ENCODE assay signal across 8 mouse cellular contexts in genomic region chr12:28751508-28752263, GRCm38 (mm10). TPM values are rescaled to one million over a fixed set of nuclear protein-coding genes. Genes with fewer than 3 reads are reported as not detected.
DNase-seq lines count a peak whose midpoint lies in the region; ATAC-seq and TF ChIP-seq lines count a peak whose summit lies in the region.

Eipr1 (plus strand) TSS chr12:28751803.

- H3K27ac ChIP-seq in forebrain, embryonic 12.5 days: peak within 1 kb of the TSS; percentile 69; the same call in 1 of the 2 replicates
- H3K27ac ChIP-seq in heart, postnatal 0 days (ENCODE audit: low read depth): peak within 1 kb of the TSS; percentile 64
- H3K27ac ChIP-seq in liver, embryonic 16.5 days (ENCODE audit: low read length): peak within 1 kb of the TSS; percentile 79
- H3K27ac ChIP-seq in neural tube, embryonic 13.5 days (replicated peaks): peak within 1 kb of the TSS; percentile 61
- peak within 1 kb of the TSS; percentile 81 for H3K27ac ChIP-seq in testis, adult 2 months (ENCODE audit: control insufficient read depth, insufficient read depth, low read depth, low read length)

- peak; percentile 84 for ATAC-seq in forebrain, embryonic 12.5 days (ENCODE audit: low FRiP score)
- ATAC-seq in heart, postnatal 0 days (ENCODE audit: insufficient read depth, low read depth): peak; percentile 84
- peak; percentile 88 for ATAC-seq in liver, embryonic 16.5 days (ENCODE audit: low read depth)
- peak; percentile 85 for ATAC-seq in neural tube, embryonic 13.5 days (ENCODE audit: low read depth)

- H3K27me3 ChIP-seq in E14TG2a.4 (ENCODE audit: insufficient read depth, low read length): no peaks in the 10 kb centered on the region
- no peaks in the 10 kb centered on the region for H3K27me3 ChIP-seq in forebrain, embryonic 12.5 days
- H3K27me3 ChIP-seq in heart, postnatal 0 days (ENCODE audit: control insufficient read depth, insufficient read depth, low read length): no peaks in the 10 kb centered on the region
- H3K27me3 ChIP-seq in liver, embryonic 16.5 days (ENCODE audit: control insufficient read depth, insufficient read depth, low read depth, low read length): no peaks in the 10 kb centered on the region
- no peaks in the 10 kb centered on the region for H3K27me3 ChIP-seq in neural tube, embryonic 13.5 days
- H3K27me3 ChIP-seq in testis, adult 2 months (ENCODE audit: control insufficient read depth, insufficient read depth, low read length): no peaks in the 10 kb centered on the region

- H3K36me3 ChIP-seq in E14TG2a.4 (ENCODE audit: insufficient read depth, low read length): peaks cover 11% of the 10 kb centered on the region
- peaks cover 4% of the 10 kb centered on the region for H3K36me3 ChIP-seq in forebrain, embryonic 12.5 days (replicated peaks)
- peaks cover 7% of the 10 kb centered on the region; the same call in 1 of the 2 replicates for H3K36me3 ChIP-seq in heart, postnatal 0 days (replicated peaks; ENCODE audit: control insufficient read depth, insufficient read depth, low read length)
- H3K36me3 ChIP-seq in liver, embryonic 16.5 days (ENCODE audit: control insufficient read depth, insufficient read depth): no peaks in the 10 kb centered on the region
- H3K36me3 ChIP-seq in neural tube, embryonic 13.5 days: peaks cover 4% of the 10 kb centered on the region
- H3K36me3 ChIP-seq in testis, adult 2 months (ENCODE audit: control insufficient read depth, insufficient read depth, low read length): no peaks in the 10 kb centered on the region

- TF ChIP-seq POLR2A in testis, adult 2 months (IDR thresholded peaks at IDR 0.05; ENCODE audit: control insufficient read depth, low read depth, low read length): peak; percentile 56

- no peak for TF ChIP-seq EP300 in heart, postnatal 0 days (IDR thresholded peaks at IDR 0.05; ENCODE audit: low read depth)

- H3K4me3 ChIP-seq in E14TG2a.4 (replicated peaks; ENCODE audit: low read length): peak within 1 kb of the TSS; percentile 93
- peak within 1 kb of the TSS; percentile 80 for H3K4me3 ChIP-seq in forebrain, embryonic 12.5 days (replicated peaks)
- H3K4me3 ChIP-seq in heart, postnatal 0 days (ENCODE audit: low read depth, low read length): peak within 1 kb of the TSS; percentile 78
- H3K4me3 ChIP-seq in liver, embryonic 16.5 days (ENCODE audit: low read depth, low read length): peak within 1 kb of the TSS; percentile 91
- H3K4me3 ChIP-seq in neural tube, embryonic 13.5 days: peak within 1 kb of the TSS; percentile 83
- peak within 1 kb of the TSS; percentile 81 for H3K4me3 ChIP-seq in testis, adult 2 months (ENCODE audit: control insufficient read depth, low read depth, low read length)

- peak within 1 kb of the TSS; percentile 58 for H3K9ac ChIP-seq in forebrain, embryonic 12.5 days
- peak within 1 kb of the TSS; percentile 64 for H3K9ac ChIP-seq in heart, postnatal 0 days (replicated peaks; ENCODE audit: low read depth, low read length)
- peak within 1 kb of the TSS; percentile 80 for H3K9ac ChIP-seq in liver, embryonic 16.5 days (ENCODE audit: low read depth, low read length)
- H3K9ac ChIP-seq in neural tube, embryonic 13.5 days: peak within 1 kb of the TSS; percentile 85

- TF ChIP-seq CTCF in E14TG2a.4 (conservative IDR thresholded peaks at IDR 0.05; ENCODE audit: low read length): no peak
- 0 out of 2 replicates have a peak, but pooled peaks have one; percentile 2 for TF ChIP-seq CTCF in heart, postnatal 0 days (IDR thresholded peaks at IDR 0.05; ENCODE audit: low read depth)
- no peak for TF ChIP-seq CTCF in testis, adult 2 months (IDR thresholded peaks at IDR 0.05; ENCODE audit: control insufficient read depth, insufficient read depth, insufficient replicate concordance, low read depth, low read length)

- peak within 1 kb of the TSS; percentile 96 for H3K4me2 ChIP-seq in forebrain, embryonic 12.5 days
- H3K4me2 ChIP-seq in heart, postnatal 0 days (ENCODE audit: low read depth, low read length): peak within 1 kb of the TSS; percentile 95
- H3K4me2 ChIP-seq in liver, embryonic 16.5 days (ENCODE audit: low read depth, low read length): peak within 1 kb of the TSS; percentile 80
- H3K4me2 ChIP-seq in neural tube, embryonic 13.5 days: peak within 1 kb of the TSS; percentile 97

- DNase-seq in c-Kit-positive CD71-positive TER-119-positive erythroid progenitor cells, embryonic 14.5 days (ENCODE audit: low spot score): peak; percentile 98
- DNase-seq in heart, postnatal 0 days (ENCODE audit: low spot score): peak; percentile 96
- peak; percentile 86 to 91 for DNase-seq in kidney, postnatal 4 days

- H3K9me3 ChIP-seq in E14TG2a.4 (ENCODE audit: low read length): no peaks in the 10 kb centered on the region
- no peaks in the 10 kb centered on the region for H3K9me3 ChIP-seq in forebrain, embryonic 12.5 days
- no peaks in the 10 kb centered on the region for H3K9me3 ChIP-seq in heart, postnatal 0 days (replicated peaks; ENCODE audit: control insufficient read depth, low read length)
- no peaks in the 10 kb centered on the region for H3K9me3 ChIP-seq in liver, embryonic 16.5 days (replicated peaks; ENCODE audit: control insufficient read depth, low read length)
- H3K9me3 ChIP-seq in neural tube, embryonic 13.5 days: no peaks in the 10 kb centered on the region

- WGBS in forebrain, embryonic 12.5 days: 4% methylated on average over 36 of the region's 36 CpGs
- 4% methylated on average over 36 of the region's 36 CpGs for WGBS in heart, postnatal 0 days
- WGBS in liver, embryonic 16.5 days (ENCODE audit: insufficient replicate concordance): 3% methylated on average over 36 of the region's 36 CpGs
- WGBS in neural tube, embryonic 13.5 days: 5% methylated on average over 36 of the region's 36 CpGs

- H3K4me1 ChIP-seq in E14TG2a.4 (replicated peaks; ENCODE audit: low read depth, low read length): peaks cover 43% of the 10 kb centered on the region
- peaks cover 25% of the 10 kb centered on the region for H3K4me1 ChIP-seq in forebrain, embryonic 12.5 days
- peaks cover 12% of the 10 kb centered on the region for H3K4me1 ChIP-seq in heart, postnatal 0 days (ENCODE audit: control insufficient read depth, insufficient read depth)
- peaks cover 25% of the 10 kb centered on the region for H3K4me1 ChIP-seq in liver, embryonic 16.5 days (ENCODE audit: control insufficient read depth, low read depth, low read length)
- peaks cover 47% of the 10 kb centered on the region for H3K4me1 ChIP-seq in neural tube, embryonic 13.5 days (replicated peaks)
- peaks cover 6% of the 10 kb centered on the region for H3K4me1 ChIP-seq in testis, adult 2 months (ENCODE audit: control insufficient read depth, insufficient read depth, low read length)

RNA-seq across cellular contexts. Expression of gene Eipr1, which starts in this region (rescaled TPM):
- polyA plus RNA-seq in forebrain, embryonic 12.5 days (2016; fragmentation: Nextera tagmentation; extraction: Ambion mirVana): 43.0 and 45.8 TPM in 2 replicates
- total RNA-seq in heart, postnatal 0 days (2014; rRNA removed; ENCODE audit: low replicate concordance): 29.3 and 32.0 TPM in 2 replicates
- 13.0 and 16.4 TPM in 2 replicates for polyA plus RNA-seq in heart, postnatal 0 days (2015; fragmentation: Nextera tagmentation; extraction: Ambion mirVana)
- polyA plus RNA-seq in liver, embryonic 16.5 days (2015; fragmentation: Nextera tagmentation; extraction: Ambion mirVana): 24.5 and 25.5 TPM in 2 replicates
- polyA plus RNA-seq in neural tube, embryonic 13.5 days (2015; fragmentation: Nextera tagmentation; extraction: Ambion mirVana): 59.9 and 69.6 TPM in 2 replicates
- 25.0 and 25.7 TPM in 2 replicates for polyA plus RNA-seq in testis, adult 2 months (2012; rRNA removed)

Comparison
In these comparisons a context has a peak if more than half of its experiments do, and no peak if none do; other contexts are left out.
1. Peak in every context shown above with its lines: DNase-seq, ATAC-seq, H3K4me3 ChIP-seq and H3K27ac ChIP-seq.